Mouse (Mus musculus): ENCODE results near the gene Rassf3. TPM values are rescaled to one million over a fixed set of nuclear protein-coding genes. Genes with fewer than 3 reads are reported as not detected.

The Rassf3 gene
- total RNA-seq, 2 experiments from 2014 or later, result 29.2 to 47.3 TPM

GRCm38 (mm10) chr10:121374693-121375620 lies 101.2 kb downstream of the Rassf3 start:
- intact Hi-C loops (cut with DNase I), result no loop called here
- no peak overlapping the region for H3K4me3 ChIP-seq
- DNase-seq, result no peak
- H3K27ac ChIP-seq, result peak overlapping the region; percentile 40; the same call in 1 of the 2 replicates
- TF ChIP-seq CTCF (IDR thresholded peaks at IDR 0.05), result no peak

- no peak for DNase-seq
- TF ChIP-seq CTCF (IDR thresholded peaks at IDR 0.05), result no peak
- peak overlapping the region; percentile 51; the same call in 1 of the 2 replicates for H3K27ac ChIP-seq
- H3K4me3 ChIP-seq, result no peak overlapping the region
- intact Hi-C loops (cut with DNase I), result no loop called here
These were observed 102.1 kb downstream of the Rassf3 start for GRCm38 (mm10) chr10:121374013-121374412.

- intact Hi-C loops (cut with DNase I), result no loop called here
- H3K4me3 ChIP-seq, result no peak overlapping the region
- H3K27ac ChIP-seq, result no peak overlapping the region
- DNase-seq, result no peak
- peak; percentile 41 for TF ChIP-seq CTCF (IDR thresholded peaks at IDR 0.05)
These were observed 105.4 kb downstream of the Rassf3 start for GRCm38 (mm10) chr10:121370777-121371176.

- DNase-seq, result no peak
- no peak overlapping the region for H3K27ac ChIP-seq
- TF ChIP-seq CTCF (IDR thresholded peaks at IDR 0.05), result no peak
- no peak overlapping the region for H3K4me3 ChIP-seq
- intact Hi-C loops (cut with DNase I), result no loop called here
These were observed 107.2 kb downstream of the Rassf3 start for GRCm38 (mm10) chr10:121368783-121369465.

GRCm38 (mm10) chr10:121367780-121368179 lies 108.4 kb downstream of the Rassf3 start:
- no peak for TF ChIP-seq CTCF (IDR thresholded peaks at IDR 0.05)
- DNase-seq, result no peak
- Histone ChIP-seq H3K27ac (no peak overlapping the region), H3K4me3 (no peak overlapping the region)
- intact Hi-C loops (cut with DNase I), result no loop called here

- no peak for TF ChIP-seq CTCF (IDR thresholded peaks at IDR 0.05)
- Histone ChIP-seq H3K4me3 (no peak overlapping the region), H3K27ac (no peak overlapping the region)
- DNase-seq, result no peak
- intact Hi-C loops (cut with DNase I), result no loop called here
These were observed 108.9 kb downstream of the Rassf3 start for GRCm38 (mm10) chr10:121367271-121367670.

- DNase-seq, result no peak
These were observed 110.3 kb downstream of the Rassf3 start for GRCm38 (mm10) chr10:121365781-121366272.

GRCm38 (mm10) chr10:121364801-121365564 lies 111.2 kb downstream of the Rassf3 start, which contains the start of gene Gns:
TSS of gene Gns (plus strand) at chr10:121365090.
- intact Hi-C loops (cut with DNase I), result no loop called here
- DNase-seq, result peak; percentile 94
- TF ChIP-seq CTCF (IDR thresholded peaks at IDR 0.05), result no peak; the same call in 1 of the 2 replicates
- Histone ChIP-seq H3K27ac (peak within 1 kb of the TSS; percentile 92), H3K4me3 (peak within 1 kb of the TSS; percentile 98)

More at GRCm38 (mm10) chr10:121365781-121366272, 110.3 kb downstream of the Rassf3 start:
- Histone ChIP-seq H3K4me3 (peak overlapping the region; percentile 98), H3K27ac (peak overlapping the region; percentile 92)
- no peak for TF ChIP-seq CTCF (IDR thresholded peaks at IDR 0.05)
- intact Hi-C loops (cut with DNase I), result no loop called here

GRCm38 (mm10) chr10:121364306-121364705 lies 111.8 kb downstream of the Rassf3 start:
- TF ChIP-seq CTCF (IDR thresholded peaks at IDR 0.05), result no peak
- Histone ChIP-seq H3K27ac (peak overlapping the region; percentile 92), H3K4me3 (peak overlapping the region; percentile 98)
- intact Hi-C loops (cut with DNase I), result no loop called here
- DNase-seq, result no peak

- H3K4me3 ChIP-seq, result no peak overlapping the region
These were observed 112.9 kb downstream of the Rassf3 start for GRCm38 (mm10) chr10:121363201-121363600.

GRCm38 (mm10) chr10:121360358-121360757 lies 115.8 kb downstream of the Rassf3 start:
- no peak overlapping the region for H3K4me3 ChIP-seq
- no peak overlapping the region for H3K27ac ChIP-seq
- no peak for DNase-seq
- intact Hi-C loops (cut with DNase I), result no loop called here
- TF ChIP-seq CTCF (IDR thresholded peaks at IDR 0.05), result no peak

More at GRCm38 (mm10) chr10:121363201-121363600, 112.9 kb downstream of the Rassf3 start:
- intact Hi-C loops (cut with DNase I), result no loop called here
- TF ChIP-seq CTCF (IDR thresholded peaks at IDR 0.05), result no peak
- no peak for DNase-seq
- no peak overlapping the region for H3K27ac ChIP-seq

Other genes starting within 250 kb of the Rassf3 start
- under 1 TPM; 0.20 to 0.36 TPM for gene Tbc1d30, start 125.1 kb downstream of the Rassf3 start, total RNA-seq (2021)
- gene Gns, start 111.3 kb downstream of the Rassf3 start, total RNA-seq (2021), result 10 to 100 TPM; 27.3 to 34.0 TPM
- gene Tbk1, start 110.4 kb upstream of the Rassf3 start, total RNA-seq (2021), result 10 to 100 TPM; 11.5 to 12.0 TPM
- 10 to 100 TPM; 21.6 to 27.8 TPM for gene Xpot, start 150.0 kb upstream of the Rassf3 start, total RNA-seq (2021)
- gene D930020B18Rik, start 165.2 kb upstream of the Rassf3 start, total RNA-seq (2021), result not detected